Mouse (Mus musculus) liver, embryonic 16.5 days (tissue): ENCODE measurements around the gene Sdc1. TPM values are rescaled to one million over a fixed set of nuclear protein-coding genes. Genes with fewer than 3 reads are reported as not detected.

Experiments
- ATAC-seq: fragments of 200-750 bp; cut with Nextera tagmentation; 2 replicates; pipeline ENCODE4 v1.8.0; 2017; ENCODE audit warnings: low read depth, mild to moderate bottlenecking, moderate number of reproducible peaks, moderate library complexity
- H3K27ac ChIP-seq: fragments of 300-500 bp; sonication (generic); 2 replicates; pipeline ENCODE4 v1.5.1; 2014; ENCODE audit warnings: mild to moderate bottlenecking, low read length
- H3K27me3 ChIP-seq: fragments of 300-500 bp; sonication (generic); 2 replicates; pipeline ENCODE4 v1.6.1; 2014; ENCODE audit warnings: low read depth, low read length, mixed read lengths; ENCODE audit not compliant: control insufficient read depth, insufficient read depth
- H3K36me3 ChIP-seq: fragments of 300-500 bp; sonication (generic); 2 replicates; pipeline ENCODE4 v1.6.1; 2014; ENCODE audit warnings: mild to moderate bottlenecking; ENCODE audit not compliant: control insufficient read depth, insufficient read depth
- H3K4me1 ChIP-seq: fragments of 300-500 bp; sonication (generic); 2 replicates; pipeline ENCODE4 v1.6.1; 2014; ENCODE audit warnings: low read depth, low read length, mixed read lengths; ENCODE audit not compliant: control insufficient read depth
- H3K4me2 ChIP-seq: fragments of 300-500 bp; sonication (generic); 2 replicates; pipeline ENCODE4 v1.6.1; 2014; ENCODE audit warnings: low read depth, low read length, mixed read lengths
- H3K4me3 ChIP-seq: fragments of 300-500 bp; sonication (generic); 2 replicates; pipeline ENCODE4 v1.5.1; 2014; ENCODE audit warnings: low read depth, mild to moderate bottlenecking, low read length
- H3K9ac ChIP-seq: fragments of 300-500 bp; sonication (generic); 2 replicates; pipeline ENCODE4 v1.6.1; 2014; ENCODE audit warnings: low read depth, low read length
- H3K9me3 ChIP-seq: fragments of 300-500 bp; sonication (generic); replicated peaks from 2 replicates; pipeline ENCODE4 v1.6.1; 2016; ENCODE audit warnings: low read length; ENCODE audit not compliant: control insufficient read depth
- WGBS: fragments of 180-500 bp; shearing (Covaris S2); extraction: QIAGEN DNeasy Blood & Tissue Kit; methylation state at CpG from one replicate; pipeline ENCODE4 v1.1.7; 2014; ENCODE audit not compliant: insufficient replicate concordance; 5-methylcytosine and 5-hydroxymethylcytosine counted together
- polyA plus RNA-seq: library from polyadenylated mRNA; unstranded; fragments of >200 nt; fragmentation: Nextera tagmentation; extraction: Ambion mirVana; gene quantifications from 2 replicates; pipeline ENCODE4 v1.2.1, GENCODE M21; 2015

Sdc1 gene
- polyA plus RNA-seq, 1 experiment from 2014 or later = 24.8 TPM

DNA sequence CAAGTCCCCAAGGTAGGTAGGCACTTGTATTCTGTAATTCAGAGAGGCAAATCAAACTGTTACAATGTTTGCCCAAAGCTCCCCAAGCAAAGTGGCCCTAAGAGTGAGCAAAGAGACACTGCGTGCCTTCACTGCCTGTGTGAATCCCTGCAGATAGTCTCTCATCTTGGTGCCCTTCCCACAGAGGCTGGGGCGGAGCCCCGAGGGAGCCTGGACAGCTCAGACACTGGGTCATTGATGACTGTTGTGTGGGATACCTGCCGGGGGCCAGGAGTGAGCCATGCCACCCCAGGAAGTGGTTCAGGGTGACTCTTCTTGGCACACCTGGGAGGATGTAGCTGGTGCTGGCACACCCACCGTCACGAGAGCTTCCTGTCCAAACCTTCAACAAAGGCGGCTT is 10.1 kb upstream of the Sdc1 start:
- H3K4me3 ChIP-seq = no peak overlapping the region
- H3K27me3 ChIP-seq = no peaks in the 10 kb centered on the region
- H3K4me2 ChIP-seq = no peak overlapping the region
- H3K4me1 ChIP-seq = no peaks in the 10 kb centered on the region
- ATAC-seq = no peak
- no peaks in the 10 kb centered on the region for H3K36me3 ChIP-seq
- no peak overlapping the region for H3K9ac ChIP-seq
- H3K27ac ChIP-seq = no peak overlapping the region
- no peaks in the 10 kb centered on the region for H3K9me3 ChIP-seq
- WGBS = 50% methylated on average over 7 of the region's 7 CpGs

DNA sequence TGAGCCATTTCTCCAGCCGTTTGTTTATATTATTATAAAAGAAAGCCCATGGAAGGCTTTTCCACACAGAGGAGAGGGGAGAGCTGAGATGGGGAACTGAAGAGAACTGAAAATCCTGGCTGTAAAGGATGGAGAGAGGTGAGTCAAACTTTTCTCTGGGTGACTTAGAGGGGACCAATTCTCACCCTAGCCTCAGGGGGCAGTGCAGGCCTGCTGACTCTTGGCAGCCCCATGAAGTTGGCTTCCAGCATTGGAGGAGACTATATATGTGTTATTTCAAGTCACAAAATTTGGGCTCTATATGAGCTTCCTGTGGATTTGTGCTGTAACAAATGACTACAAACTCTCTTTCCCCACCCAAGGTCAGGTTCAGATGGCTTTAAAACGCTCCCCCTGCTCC is 8.5 kb upstream of the Sdc1 start:
- no peak overlapping the region for H3K27ac ChIP-seq
- no peak for ATAC-seq
- H3K4me3 ChIP-seq = no peak overlapping the region
- no peaks in the 10 kb centered on the region for H3K9me3 ChIP-seq
- no peaks in the 10 kb centered on the region for H3K27me3 ChIP-seq
- no peaks in the 10 kb centered on the region for H3K4me1 ChIP-seq
- 46% methylated on average over 2 of the region's 2 CpGs for WGBS
- no peak overlapping the region for H3K4me2 ChIP-seq
- H3K9ac ChIP-seq = no peak overlapping the region
- no peaks in the 10 kb centered on the region for H3K36me3 ChIP-seq

DNA sequence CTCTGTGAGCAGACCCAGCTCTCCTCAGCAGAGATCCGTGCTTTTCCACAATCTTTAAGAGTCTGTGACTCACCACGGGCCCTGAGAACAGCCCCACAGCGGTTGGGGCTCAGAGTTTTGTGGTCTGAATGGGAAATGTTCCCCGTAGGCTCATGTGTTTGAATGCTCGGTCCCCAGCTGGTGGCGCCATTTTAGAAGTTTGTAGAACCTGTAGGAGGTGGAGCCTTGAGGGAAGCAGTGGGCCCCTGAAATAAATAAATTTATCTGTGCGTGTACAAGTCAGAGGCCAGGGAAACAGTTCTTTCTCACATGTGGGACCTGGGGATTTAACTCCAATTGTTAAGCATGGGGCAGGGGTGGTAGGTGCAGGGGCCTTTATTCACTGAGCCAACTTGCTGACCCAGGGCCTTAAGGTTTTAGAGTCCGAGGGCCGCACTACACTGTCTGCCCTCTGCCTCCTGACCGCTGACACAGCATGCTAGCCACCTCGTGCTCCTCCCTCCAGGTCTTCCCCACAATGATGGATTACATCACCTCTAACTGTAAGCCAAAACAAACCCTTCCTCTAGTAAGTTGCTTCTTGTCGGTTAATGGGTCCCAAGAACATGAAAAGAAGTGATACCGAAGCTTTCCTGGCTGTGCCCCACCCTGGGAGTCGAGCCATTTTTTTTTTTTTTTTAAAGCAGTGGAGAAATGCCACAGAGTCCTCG is 6.7 kb upstream of the Sdc1 start:
- no peak overlapping the region for H3K9ac ChIP-seq
- WGBS = 69% methylated on average over 15 of the region's 15 CpGs
- no peaks in the 10 kb centered on the region for H3K9me3 ChIP-seq
- H3K4me1 ChIP-seq = no peaks in the 10 kb centered on the region
- no peak overlapping the region for H3K4me2 ChIP-seq
- H3K36me3 ChIP-seq = no peaks in the 10 kb centered on the region
- peak; percentile 48; the same call in 1 of the 2 replicates for ATAC-seq
- H3K27me3 ChIP-seq = no peaks in the 10 kb centered on the region
- H3K4me3 ChIP-seq = no peak overlapping the region
- H3K27ac ChIP-seq = no peak overlapping the region

DNA sequence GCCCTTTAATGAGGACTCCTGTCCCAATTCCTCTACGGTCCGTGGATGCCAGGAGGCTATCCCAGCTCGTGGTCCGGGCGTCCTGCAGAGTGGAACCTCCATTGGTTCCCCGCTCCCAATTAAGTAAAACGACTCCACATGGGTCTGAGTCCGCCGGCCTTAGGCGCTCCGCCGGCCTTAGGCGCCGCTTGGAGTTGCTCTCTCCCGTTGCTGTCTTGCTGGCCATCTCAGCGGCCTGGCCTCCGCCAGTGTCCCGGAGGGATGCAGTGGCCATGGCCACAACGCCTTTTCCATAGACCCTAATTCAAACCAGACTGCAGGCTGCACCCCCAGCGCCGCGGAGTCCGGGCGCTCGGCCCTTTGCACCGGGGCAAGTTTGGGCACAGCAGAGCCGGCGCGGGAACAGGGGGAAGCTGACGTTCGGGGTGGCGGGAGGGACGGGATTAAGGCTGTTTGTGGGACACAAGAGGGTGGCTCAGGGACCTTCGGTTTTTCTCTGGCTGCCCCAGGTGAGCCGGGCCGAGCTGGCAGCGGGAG is 789 bp downstream of the Sdc1 start:
- H3K4me2 ChIP-seq = peak overlapping the region; percentile 82
- peaks cover 29% of the 10 kb centered on the region for H3K27me3 ChIP-seq
- peak overlapping the region; percentile 56 for H3K27ac ChIP-seq
- peak overlapping the region; percentile 71 for H3K4me3 ChIP-seq
- peaks cover 10% of the 10 kb centered on the region for H3K4me1 ChIP-seq
- H3K9ac ChIP-seq = peak overlapping the region; percentile 54
- no peaks in the 10 kb centered on the region for H3K36me3 ChIP-seq
- under 1% methylated on average over 37 of the region's 37 CpGs for WGBS
- H3K9me3 ChIP-seq = no peaks in the 10 kb centered on the region
- ATAC-seq = peak; percentile 6; the same call in 1 of the 2 replicates

DNA sequence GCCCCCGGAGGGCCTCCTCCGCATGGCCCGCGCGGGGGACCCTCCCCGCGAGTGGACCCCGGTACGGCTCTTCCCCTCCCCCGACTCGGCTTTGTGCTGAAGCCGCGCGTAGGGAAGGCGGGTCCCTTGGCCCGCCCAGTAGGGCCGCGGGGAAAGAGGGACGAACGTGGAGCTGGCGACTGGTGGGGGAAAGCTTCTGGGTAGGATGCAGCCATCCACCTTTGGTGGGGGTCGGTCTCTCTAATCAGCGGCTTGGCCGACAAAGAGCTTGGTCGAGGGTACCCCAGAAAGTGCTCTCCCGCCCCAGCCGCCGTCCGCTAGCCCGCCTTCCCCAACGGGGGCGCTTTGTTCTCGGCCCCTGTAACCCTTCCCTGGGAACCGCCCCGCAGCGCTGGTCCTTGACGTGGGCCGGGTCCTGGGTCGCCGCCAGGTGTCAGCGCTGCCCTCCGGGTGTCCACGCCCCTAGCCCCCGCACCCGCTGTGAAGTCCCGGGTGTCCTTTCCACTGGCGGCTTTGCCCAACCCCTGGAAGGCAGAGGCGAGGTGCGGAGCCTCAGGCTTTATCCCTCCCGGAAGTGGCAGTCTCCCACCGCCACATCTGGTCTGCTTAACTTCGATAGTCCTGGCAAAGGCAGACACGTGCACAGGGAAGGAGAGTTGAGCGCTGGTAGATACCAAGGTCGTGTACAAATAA is 1.5 kb downstream of the Sdc1 start:
- WGBS = 1% methylated on average over 55 of the region's 55 CpGs
- H3K27ac ChIP-seq = no peak overlapping the region; the same call in 1 of the 2 replicates
- peaks cover 10% of the 10 kb centered on the region for H3K4me1 ChIP-seq
- no peaks in the 10 kb centered on the region for H3K36me3 ChIP-seq
- H3K9me3 ChIP-seq = no peaks in the 10 kb centered on the region
- H3K27me3 ChIP-seq = peaks cover 29% of the 10 kb centered on the region
- peak overlapping the region; percentile 71 for H3K4me3 ChIP-seq
- H3K9ac ChIP-seq = peak overlapping the region; percentile 54
- peak overlapping the region; percentile 82 for H3K4me2 ChIP-seq
- peak; percentile 38 for ATAC-seq

DNA sequence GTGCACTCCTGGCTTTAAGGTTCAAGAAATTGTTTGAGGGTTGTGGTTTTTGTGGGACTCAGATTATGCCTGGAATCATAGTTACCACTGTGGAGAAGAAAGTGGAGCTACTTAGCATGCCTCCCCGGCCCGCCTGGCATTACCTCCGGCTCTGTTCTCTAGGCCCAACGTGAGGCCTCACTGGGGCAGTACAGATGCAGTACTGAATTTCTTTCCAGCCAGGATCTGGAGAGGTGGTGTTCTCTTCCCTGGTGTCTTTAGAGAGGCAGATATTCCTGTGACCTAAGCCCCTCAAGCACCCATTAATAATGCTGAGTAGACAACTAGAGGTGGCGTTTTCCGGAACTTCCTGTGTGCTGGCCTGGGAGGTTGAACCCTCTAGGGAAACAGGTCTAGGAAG is 2.2 kb downstream of the Sdc1 start:
- no peak for ATAC-seq
- 49% methylated on average over 6 of the region's 6 CpGs for WGBS
- peaks cover 10% of the 10 kb centered on the region for H3K4me1 ChIP-seq

DNA sequence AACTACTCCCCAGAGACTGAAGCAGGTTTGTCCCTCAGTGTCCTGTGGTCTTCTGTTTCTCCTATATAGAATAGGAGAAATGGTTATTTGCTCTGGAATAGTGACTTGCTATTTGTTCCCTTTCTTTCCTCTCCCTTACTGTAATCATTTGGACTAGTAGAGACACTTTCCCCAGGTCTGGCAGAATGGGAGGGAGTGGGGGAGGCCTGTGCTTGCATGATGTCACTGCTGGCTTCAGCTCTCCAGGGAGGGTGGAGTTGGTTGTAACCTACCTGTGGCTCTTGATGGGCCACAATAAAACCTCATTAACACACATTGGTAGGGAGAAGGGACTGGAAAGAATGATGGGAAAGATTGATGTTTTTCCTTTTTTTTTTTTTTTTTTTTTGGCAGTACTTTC is 3.1 kb downstream of the Sdc1 start:
- Histone ChIP-seq H3K27ac (no peak overlapping the region), H3K4me3 (no peak overlapping the region), H3K4me2 (no peak overlapping the region)

More for the DNA sequence above, 2.2 kb downstream of the Sdc1 start:
- H3K9ac ChIP-seq = no peak overlapping the region
- no peaks in the 10 kb centered on the region for H3K9me3 ChIP-seq
- no peak overlapping the region for H3K27ac ChIP-seq
- peak overlapping the region; percentile 71 for H3K4me3 ChIP-seq
- H3K4me2 ChIP-seq = peak overlapping the region; percentile 82
- peaks cover 29% of the 10 kb centered on the region for H3K27me3 ChIP-seq
- no peaks in the 10 kb centered on the region for H3K36me3 ChIP-seq

DNA sequence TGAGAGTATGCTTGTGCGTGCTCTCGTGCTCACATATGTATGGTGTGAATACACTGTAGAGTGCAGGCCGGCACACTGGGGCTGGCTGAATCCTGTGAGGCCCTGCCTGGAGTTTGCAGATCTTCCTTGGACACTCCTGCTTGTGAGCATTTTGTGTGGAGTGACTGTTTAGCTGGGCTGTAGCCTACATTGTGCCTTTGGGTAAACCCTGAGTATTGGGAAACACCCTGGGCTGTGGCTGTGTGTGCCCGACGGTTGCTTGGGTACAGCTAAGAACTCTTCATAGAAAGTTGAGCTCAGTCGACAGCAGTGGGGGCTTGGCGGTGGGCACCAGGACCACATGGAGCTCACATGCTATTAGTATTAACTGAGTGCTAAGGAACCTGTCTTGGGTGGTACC is 5.1 kb downstream of the Sdc1 start:
- Histone ChIP-seq H3K4me2 (no peak overlapping the region), H3K27me3 (peaks cover 21% of the 10 kb centered on the region), H3K36me3 (no peaks in the 10 kb centered on the region), H3K4me1 (peaks cover 12% of the 10 kb centered on the region), H3K9ac (no peak overlapping the region), H3K9me3 (no peaks in the 10 kb centered on the region), H3K4me3 (no peak overlapping the region), H3K27ac (no peak overlapping the region)
- 69% methylated on average over 7 of the region's 7 CpGs for WGBS
- no peak for ATAC-seq

More for the DNA sequence above, 3.1 kb downstream of the Sdc1 start:
- no peaks in the 10 kb centered on the region for H3K36me3 ChIP-seq
- ATAC-seq = no peak
- H3K27me3 ChIP-seq = peaks cover 29% of the 10 kb centered on the region
- no peaks in the 10 kb centered on the region for H3K9me3 ChIP-seq
- H3K4me1 ChIP-seq = peaks cover 10% of the 10 kb centered on the region
- no peak overlapping the region for H3K9ac ChIP-seq

DNA sequence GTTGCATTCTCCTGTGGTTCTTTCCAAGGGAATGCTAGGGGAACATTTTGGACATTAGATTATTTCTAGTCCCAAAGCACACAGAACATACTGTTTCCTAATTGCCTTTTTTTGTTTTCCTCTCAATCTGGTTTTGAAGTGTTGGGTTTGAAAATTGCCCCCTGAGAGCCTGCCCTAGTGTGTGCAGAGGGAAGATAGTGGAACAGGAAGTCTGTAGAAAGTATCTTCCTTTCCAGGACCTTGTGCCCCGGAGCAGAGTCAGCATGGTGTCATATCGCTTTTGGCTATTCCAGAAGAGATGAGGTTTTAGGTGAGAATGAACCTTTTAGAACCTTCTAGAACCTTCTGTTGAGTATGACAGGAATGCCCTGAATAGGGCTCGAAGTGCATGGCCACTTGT is 5.6 kb downstream of the Sdc1 start:
- peaks cover 14% of the 10 kb centered on the region for H3K4me1 ChIP-seq
- no peak for ATAC-seq

More for the DNA sequence above, 5.6 kb downstream of the Sdc1 start:
- no peak overlapping the region for H3K27ac ChIP-seq
- no peak overlapping the region for H3K4me3 ChIP-seq
- H3K9me3 ChIP-seq = no peaks in the 10 kb centered on the region
- H3K27me3 ChIP-seq = peaks cover 16% of the 10 kb centered on the region
- H3K9ac ChIP-seq = no peak overlapping the region
- H3K36me3 ChIP-seq = no peaks in the 10 kb centered on the region
- 34% methylated on average over 3 of the region's 3 CpGs for WGBS
- H3K4me2 ChIP-seq = no peak overlapping the region
